Mouse (Mus musculus) spleen, postnatal 4 days (tissue): ENCODE data around the gene Pdap1.
"Not testable (repeated sequence)": the region's sequence is repeated elsewhere in the genome, so short reads cannot be mapped to it uniquely, and the experiment has no call there.

ENCODE experiments used
- DNase-seq, 2 experiments: peaks; one replicate each; pipeline ENCODE4 v3.0.0; 2022; ENCODE audit warnings: low spot score in 2 of 2

Pdap1 gene

GRCm38 (mm10) chr5:145139571-145140519 is at the start of gene Pdap1, which contains the start of gene Bud31:
Gene Pdap1, minus strand, starts transcription at chr5:145140238.
Gene Bud31, plus strand, starts transcription at chr5:145140362.
- peak; percentile 94 to 98 for DNase-seq

DNA sequence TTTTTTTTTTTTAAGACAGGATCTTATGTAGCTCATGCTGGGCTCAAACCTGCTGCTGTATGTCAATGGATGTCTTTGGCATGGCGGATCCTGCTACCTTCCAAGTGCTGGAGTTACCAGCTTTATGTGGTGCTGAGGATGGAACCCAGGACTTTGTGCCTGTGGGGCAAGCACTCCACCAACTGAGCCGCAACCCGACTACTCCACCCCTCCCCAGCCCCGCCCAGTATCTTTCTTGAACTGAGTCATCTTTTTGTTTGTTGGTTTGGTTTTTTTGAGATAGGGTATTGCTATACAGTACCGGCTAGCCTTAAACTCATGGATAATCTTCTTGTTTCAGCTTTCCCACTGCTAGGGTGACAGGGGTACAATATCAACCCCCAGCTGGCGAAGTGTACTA is 49.4 kb upstream of the Pdap1 start:
- no peak for DNase-seq

DNA sequence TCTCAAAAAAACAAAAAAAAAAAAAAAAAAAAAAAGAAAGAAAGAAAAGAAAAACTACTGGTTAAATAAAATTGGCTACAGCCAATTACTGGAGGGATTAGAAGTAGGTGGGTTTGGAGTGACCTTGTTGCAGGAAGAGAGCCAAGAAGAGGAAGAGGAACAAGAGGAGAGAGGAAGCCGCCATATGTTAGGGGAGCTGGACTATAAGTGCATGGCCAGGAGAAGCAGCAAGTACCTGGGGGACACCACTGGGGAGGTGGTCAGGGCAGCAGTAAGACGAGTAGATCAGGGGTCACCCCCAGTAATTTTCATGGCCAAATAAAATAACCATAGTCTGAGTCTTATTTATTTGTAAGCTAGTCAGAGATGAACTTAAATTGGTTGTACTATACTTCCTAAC is 45.2 kb upstream of the Pdap1 start:
- DNase-seq = no peak

GRCm38 (mm10) chr5:145178461-145178980 is 38.5 kb upstream of the Pdap1 start:
- DNase-seq = no peak

GRCm38 (mm10) chr5:145167306-145167661 is 27.2 kb upstream of the Pdap1 start:
- no peak for DNase-seq

- peak; percentile 99 for DNase-seq
Observed at GRCm38 (mm10) chr5:145166536-145167305, 26.7 kb upstream of the Pdap1 start, which contains the start of the genes Ptcd1 and Cpsf4. Gene Ptcd1, minus strand, starts transcription at chr5:145167108. Gene Cpsf4, plus strand, starts transcription at chr5:145167213.

DNA sequence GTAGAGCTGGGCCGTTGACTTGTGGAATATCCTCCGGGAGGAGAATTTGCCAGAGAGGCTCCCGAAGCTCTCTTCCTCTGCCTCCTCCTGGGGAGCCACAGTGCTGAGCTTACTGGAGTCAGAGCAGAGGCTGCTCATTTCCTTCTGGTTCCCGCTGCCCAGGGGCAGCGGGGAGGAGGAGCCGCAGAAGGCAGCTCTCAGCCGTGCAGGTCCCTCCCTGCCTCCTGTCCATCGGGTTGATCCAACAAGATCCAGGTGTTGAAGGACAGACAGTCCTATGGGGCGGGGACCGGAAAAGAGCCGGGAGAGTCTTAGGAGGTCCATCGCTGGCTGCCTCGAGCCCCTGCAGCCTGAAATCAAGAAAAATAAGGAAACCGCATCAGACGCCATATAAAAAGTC is 25.1 kb upstream of the Pdap1 start:
- no peak for DNase-seq

DNA sequence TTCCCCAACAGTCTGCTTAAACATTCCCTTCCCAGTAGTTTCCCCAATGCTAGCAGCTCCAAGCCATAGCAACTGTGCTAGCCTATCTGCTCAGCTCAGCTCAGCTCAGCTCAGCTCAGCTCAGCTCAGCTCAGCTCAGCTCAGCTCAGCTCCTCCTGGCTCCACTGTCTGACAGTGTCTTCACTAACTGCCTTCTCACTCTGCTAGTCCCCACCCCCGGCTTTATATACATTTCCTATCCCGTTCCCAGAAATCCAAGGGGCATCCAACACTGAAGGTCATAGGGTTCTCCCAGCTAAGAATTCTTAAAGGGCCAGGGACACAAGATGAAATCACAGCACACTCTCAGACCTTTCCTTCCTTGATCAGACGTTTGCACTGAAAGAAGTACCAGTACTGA is 24.7 kb upstream of the Pdap1 start:
- no peak for DNase-seq

GRCm38 (mm10) chr5:145161361-145161760 is 21.3 kb upstream of the Pdap1 start:
- no peak for DNase-seq

GRCm38 (mm10) chr5:145152690-145153089 is 12.7 kb upstream of the Pdap1 start:
- DNase-seq = no peak

DNA sequence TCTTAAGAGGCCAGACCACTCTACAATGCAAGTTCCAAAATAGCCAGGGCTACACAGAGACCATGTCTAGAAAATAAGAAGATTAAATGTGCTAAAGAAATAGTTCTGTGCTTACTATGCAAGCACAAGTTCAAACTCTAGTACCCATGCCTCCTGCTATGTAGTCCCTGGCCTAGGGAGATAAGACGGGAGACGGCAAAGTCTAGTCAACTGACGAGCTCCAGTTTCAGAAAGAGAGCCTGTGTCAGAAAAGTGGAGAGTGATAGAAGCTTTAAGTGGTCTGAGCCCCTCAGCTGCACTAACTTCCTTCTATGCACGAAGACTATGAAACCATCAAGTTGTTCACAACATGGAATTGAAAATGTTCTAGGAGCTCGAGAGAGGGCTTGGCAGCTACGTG is 9.3 kb upstream of the Pdap1 start:
- no peak for DNase-seq

- no peak for DNase-seq
Observed at GRCm38 (mm10) chr5:145147748-145148147, 7.7 kb upstream of the Pdap1 start.

- DNase-seq = no peak
Observed at GRCm38 (mm10) chr5:145140611-145141010, 573 bp upstream of the Pdap1 start.

GRCm38 (mm10) chr5:145138836-145139235 is 1.2 kb downstream of the Pdap1 start:
- no peak for DNase-seq

- DNase-seq = not testable (repeated sequence)
Observed at GRCm38 (mm10) chr5:145133275-145133674, 6.8 kb downstream of the Pdap1 start.

- no peak for DNase-seq
Observed at GRCm38 (mm10) chr5:145130995-145131394, 9.0 kb downstream of the Pdap1 start.

- DNase-seq = no peak
Observed at GRCm38 (mm10) chr5:145130191-145130590, 9.8 kb downstream of the Pdap1 start.

DNA sequence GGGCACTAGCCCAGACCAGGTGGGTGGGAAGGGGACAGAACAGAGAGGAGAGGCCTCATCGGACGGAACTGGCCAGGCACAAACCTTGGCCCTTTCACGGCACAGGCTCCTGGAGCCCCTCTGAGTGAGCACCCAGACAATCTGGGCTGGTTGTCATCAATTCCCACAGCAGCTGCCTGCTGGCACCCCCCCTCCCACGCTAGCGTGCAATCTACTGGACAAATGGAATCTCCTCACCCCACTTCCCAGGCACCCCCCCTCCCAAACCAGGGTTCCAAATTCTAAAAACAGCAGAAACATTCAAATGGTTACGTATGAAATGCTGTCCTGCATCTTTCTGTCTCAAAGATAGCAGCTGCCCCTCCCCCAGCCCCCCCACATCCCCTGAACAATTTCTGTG is 10.3 kb downstream of the Pdap1 start:
- DNase-seq = not testable (repeated sequence)

DNA sequence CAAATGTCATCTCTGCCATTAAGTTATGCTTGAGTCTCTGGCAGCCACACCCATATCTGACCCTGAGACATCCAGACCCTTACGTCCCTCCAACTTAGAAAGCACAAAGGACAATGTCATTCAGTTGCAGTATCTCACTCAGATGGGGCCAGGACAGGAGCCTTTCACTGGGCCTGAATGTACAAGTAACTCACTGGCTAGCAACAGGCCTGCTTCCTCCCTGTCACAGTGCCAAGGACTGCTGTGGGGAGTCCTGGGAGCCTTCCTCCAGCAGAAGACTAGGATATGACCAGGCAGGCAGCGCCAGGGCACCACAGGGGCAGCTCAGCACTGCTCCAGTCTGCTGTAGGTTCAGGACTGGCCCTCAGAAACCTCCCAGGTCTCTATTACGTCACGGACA is 10.9 kb downstream of the Pdap1 start:
- no peak for DNase-seq

DNA sequence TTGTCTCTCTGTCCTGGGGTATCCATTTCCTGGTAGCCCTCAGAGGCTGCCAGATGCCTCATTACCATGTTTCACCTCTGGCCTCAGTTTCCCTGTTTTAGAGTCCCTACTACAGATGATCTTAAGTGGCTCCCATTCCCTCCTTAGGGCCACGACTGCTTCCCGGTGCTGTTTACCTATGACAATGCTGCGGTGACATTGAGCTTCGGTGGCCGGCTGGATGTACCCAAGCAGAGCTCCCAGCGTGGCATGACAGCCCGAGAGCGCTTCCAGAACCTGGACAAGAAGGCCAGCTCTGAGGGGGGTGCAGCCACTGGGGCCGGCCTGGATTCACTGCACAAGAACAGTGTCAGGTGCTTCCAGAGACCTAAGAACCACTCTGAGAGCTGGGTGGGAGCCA is 13.5 kb downstream of the Pdap1 start:
- DNase-seq = no peak

- no peak for DNase-seq
Observed at GRCm38 (mm10) chr5:145123396-145123795, 16.6 kb downstream of the Pdap1 start.

- no peak for DNase-seq
Observed at GRCm38 (mm10) chr5:145120921-145121320, 19.1 kb downstream of the Pdap1 start.
